Mouse (Mus musculus) lung, postnatal 14 days (tissue): ENCODE measurements around the gene March7.

Experiments
- DNase-seq: peaks from one replicate; pipeline ENCODE4 v3.0.0; 2021

Gene March7

GRCm38 (mm10) chr2:60216547-60217153, 7.0 kb downstream of the March7 start:
- DNase-seq = no peak

- no peak for DNase-seq
These were observed 7.9 kb downstream of the March7 start for GRCm38 (mm10) chr2:60217620-60218019.

- DNase-seq = no peak
These were observed 11.5 kb downstream of the March7 start for GRCm38 (mm10) chr2:60221236-60221635.

- no peak for DNase-seq
These were observed 12.3 kb downstream of the March7 start for GRCm38 (mm10) chr2:60221954-60222353.

- DNase-seq = no peak
These were observed 13.8 kb downstream of the March7 start for GRCm38 (mm10) chr2:60223489-60223888.

DNA sequence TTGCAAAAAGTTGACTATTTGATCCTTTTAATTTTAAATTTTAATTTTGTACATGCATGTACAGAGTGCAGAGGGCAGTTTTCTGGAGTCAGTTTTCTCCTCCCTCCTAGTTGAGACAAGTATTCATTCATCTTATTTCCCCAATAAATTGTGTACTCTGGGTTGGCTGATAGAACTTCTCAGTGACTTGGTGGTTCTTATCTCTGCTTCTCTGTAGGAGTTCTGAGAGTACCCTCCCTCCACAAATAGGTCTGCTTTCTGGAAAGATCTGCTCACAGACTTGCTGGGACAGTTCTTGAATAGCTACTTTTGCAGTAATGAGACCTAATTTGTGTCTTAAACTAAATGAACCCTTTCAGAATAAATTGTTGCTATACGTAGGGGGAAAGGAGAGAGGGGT, 18.8 kb downstream of the March7 start:
- DNase-seq = no peak

DNA sequence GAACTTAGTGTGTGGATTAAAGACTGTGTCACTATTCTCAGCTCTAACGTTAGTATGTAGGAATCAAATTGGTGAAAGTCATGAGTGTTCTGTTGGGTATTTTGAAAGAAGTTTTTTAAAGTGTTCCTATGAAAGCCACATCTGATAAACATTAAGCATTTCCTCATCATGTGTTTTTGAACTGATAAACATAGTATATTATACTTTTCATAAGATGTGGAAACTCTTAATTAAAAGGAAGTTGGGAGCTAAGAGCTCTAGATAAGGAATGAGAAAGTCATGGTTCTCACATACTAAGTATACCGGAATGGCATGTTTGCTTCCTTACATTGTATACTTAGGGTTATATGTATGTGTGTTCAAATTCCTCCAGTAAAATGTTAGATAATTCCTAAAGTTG, 20.7 kb downstream of the March7 start:
- DNase-seq = no peak

DNA sequence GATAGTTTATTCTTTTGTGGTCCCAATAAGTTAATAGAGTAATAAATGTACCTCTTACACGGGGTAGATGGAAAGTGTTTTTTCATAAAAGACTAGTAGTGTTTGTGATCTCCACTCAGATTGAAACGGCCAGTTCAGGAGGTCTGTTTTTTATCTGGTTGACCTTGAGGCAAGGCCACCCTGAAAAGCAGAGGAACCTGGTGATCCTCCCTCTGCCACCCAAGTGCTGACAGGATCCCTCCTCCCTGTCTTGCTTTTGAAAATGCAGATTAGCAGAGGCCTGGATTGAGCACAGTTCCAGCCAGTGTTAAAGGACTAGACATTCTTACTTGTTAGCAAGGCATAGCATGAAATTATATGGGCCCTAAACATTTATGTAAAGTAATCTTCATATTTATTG, 23.5 kb downstream of the March7 start:
- DNase-seq = no peak

- DNase-seq = no peak
These were observed 24.8 kb downstream of the March7 start for GRCm38 (mm10) chr2:60234506-60234905.

GRCm38 (mm10) chr2:60252782-60253181, 43.1 kb downstream of the March7 start:
- no peak for DNase-seq

GRCm38 (mm10) chr2:60253506-60253905, 43.8 kb downstream of the March7 start:
- no peak for DNase-seq

DNA sequence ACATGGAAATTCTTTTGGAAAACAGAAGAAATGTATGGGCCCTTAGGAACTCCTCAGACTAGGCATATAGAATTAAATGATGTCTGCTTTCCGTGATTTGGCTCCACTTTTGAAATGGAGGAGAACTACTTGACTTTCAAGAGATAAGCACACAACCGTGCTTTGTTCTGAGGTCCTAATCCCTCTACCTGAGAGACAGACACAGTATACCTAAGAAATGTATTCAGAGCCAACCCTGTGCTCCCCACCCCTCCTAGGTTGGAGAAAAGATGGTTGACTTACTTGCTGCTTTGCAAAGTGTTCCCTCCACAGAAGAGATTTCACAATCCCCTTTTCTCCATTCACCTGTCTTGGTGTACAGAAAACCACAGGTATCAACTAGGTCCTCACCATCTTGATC, 47.1 kb downstream of the March7 start:
- DNase-seq = no peak

DNA sequence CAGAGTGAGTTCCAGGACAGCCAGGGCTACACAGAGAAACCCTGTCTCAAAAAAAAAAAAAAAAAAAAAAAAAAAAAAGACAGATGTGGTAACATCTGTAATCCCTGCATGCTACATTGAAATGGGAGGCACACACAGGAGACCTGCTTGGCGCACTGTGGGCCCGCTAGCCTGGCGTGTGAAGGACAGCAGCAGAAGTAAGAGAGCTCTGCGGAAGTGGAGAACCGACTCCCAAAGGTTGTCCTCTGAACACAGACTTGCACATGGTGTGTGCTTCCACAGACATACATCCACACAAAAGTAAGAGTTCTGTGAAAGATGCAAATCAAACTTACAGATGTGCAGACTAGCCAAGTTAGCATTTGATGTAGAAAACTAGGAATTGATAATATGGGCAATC, 49.5 kb downstream of the March7 start:
- no peak for DNase-seq

GRCm38 (mm10) chr2:60260621-60261350, 51.1 kb downstream of the March7 start:
- no peak for DNase-seq

- no peak for DNase-seq
These were observed 57.9 kb downstream of the March7 start for GRCm38 (mm10) chr2:60267567-60267966.

- no peak for DNase-seq
These were observed 60.3 kb downstream of the March7 start for GRCm38 (mm10) chr2:60269856-60270479.

DNA sequence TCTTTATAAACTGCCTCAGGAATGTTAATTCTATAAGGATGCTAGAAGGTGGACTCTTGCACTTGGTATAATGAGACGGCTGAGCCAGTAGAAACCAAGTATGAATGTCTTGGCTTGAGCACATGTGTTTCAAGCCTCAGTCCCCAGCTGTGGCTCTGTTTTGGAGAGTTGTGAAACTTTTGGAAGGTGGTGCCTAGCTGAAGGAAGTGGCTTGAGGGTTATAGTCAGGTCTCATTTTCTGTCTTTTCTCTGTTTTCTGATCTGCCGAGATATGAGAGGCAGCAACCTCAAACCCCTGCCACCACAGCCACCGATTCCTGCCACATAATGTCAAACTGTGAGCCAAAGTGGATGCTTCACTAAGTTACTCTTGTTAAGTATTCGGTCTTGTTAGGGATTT, 68.9 kb downstream of the March7 start:
- DNase-seq = no peak

GRCm38 (mm10) chr2:60282625-60283024, 72.9 kb downstream of the March7 start:
- DNase-seq = no peak

GRCm38 (mm10) chr2:60283208-60283750, 73.6 kb downstream of the March7 start:
- no peak for DNase-seq

GRCm38 (mm10) chr2:60283751-60284466, 74.2 kb downstream of the March7 start:
- DNase-seq = peak; percentile 75

DNA sequence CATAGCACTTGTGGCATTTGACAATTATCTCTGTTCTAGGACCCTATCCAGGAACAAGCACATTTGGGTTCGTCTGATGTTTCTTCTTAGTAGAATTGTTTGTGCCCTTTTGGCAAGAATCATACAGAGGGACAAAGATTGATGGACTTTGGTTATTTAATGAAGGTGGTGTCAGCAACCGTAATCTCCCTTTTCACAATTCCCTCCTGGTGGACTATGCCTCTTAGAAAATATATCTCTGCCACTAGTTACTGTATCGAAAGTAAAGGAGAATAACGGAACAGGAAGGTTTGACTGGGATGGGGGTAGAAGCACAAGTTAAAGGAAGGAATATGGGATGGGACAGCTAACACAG, 74.8 kb downstream of the March7 start, which contains the start of gene Cd302:
Cd302 (minus strand) TSS at position 22 of the 355 bp plus-strand sequence.
- no peak for DNase-seq

DNA sequence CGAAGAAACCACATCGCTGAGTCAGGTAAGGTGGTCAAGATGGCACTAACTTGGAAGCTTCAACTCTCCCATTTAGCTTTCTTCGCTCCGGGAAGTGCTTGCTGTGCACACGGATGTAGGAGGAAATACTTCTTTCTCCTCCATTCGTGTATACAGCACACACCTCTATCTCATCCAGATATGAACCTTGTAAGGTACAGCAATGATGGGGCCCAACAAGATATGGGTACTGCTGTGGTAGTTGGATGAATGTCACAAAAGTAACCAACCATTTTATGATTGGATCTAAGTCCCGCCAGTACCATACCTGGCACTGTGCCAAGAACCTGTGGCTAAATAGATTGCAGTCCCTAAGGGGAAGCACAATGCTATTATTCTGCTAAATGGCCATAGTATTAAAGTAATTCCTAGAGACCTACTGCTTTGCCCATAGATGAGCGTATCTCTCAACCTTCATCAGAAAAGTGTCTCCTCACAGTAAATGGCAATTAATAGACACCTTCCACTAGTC, 75.5 kb downstream of the March7 start:
- DNase-seq = no peak

GRCm38 (mm10) chr2:60288606-60289005, 78.9 kb downstream of the March7 start:
- no peak for DNase-seq
